Mouse (Mus musculus): Measurements from ENCODE around the gene Impdh2. TPM values are rescaled to one million over a fixed set of nuclear protein-coding genes. Genes with fewer than 3 reads are reported as not detected.

The Impdh2 gene
- polyA plus RNA-seq (2015; fragmentation: Nextera tagmentation; extraction: Ambion mirVana) = 102 and 104 TPM in 2 replicates

DNA sequence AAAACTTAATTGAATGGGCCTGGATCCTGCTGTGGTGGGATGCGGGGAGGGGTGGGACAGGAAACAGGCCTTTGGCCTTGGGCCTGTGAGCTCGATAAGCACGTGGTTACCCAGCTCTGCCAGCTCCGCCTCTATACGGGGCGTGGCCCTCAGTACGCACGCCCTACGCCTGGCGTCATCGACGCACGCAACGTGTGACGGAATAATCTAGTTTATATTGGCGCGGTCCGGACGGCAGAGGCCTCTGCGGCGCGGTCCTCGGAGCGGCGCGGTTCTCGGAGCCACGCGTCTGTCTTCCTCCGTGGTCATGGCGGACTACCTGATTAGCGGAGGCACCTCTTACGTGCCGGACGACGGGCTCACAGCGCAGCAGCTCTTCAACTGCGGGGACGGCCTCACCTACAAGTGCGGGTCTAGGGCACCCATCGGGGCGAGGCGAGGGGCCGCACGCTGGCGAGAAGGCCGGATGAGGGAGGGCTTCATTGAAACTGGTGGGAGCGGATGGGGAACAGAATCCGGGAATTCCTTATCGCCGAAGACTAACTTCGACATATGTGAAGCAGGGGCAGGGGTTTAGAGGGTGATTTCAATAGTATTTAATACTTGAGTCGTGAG lies at the start of gene Impdh2:
Gene Impdh2 (plus strand): TSS at position 60 of the 615 bp plus-strand sequence.

GRCm38 (mm10) chr9:108516380-108517251 lies 43.5 kb upstream of the Impdh2 start, which contains the start of gene Qrich1:
TSS of gene Qrich1 (plus strand) at chr9:108516806.

DNA sequence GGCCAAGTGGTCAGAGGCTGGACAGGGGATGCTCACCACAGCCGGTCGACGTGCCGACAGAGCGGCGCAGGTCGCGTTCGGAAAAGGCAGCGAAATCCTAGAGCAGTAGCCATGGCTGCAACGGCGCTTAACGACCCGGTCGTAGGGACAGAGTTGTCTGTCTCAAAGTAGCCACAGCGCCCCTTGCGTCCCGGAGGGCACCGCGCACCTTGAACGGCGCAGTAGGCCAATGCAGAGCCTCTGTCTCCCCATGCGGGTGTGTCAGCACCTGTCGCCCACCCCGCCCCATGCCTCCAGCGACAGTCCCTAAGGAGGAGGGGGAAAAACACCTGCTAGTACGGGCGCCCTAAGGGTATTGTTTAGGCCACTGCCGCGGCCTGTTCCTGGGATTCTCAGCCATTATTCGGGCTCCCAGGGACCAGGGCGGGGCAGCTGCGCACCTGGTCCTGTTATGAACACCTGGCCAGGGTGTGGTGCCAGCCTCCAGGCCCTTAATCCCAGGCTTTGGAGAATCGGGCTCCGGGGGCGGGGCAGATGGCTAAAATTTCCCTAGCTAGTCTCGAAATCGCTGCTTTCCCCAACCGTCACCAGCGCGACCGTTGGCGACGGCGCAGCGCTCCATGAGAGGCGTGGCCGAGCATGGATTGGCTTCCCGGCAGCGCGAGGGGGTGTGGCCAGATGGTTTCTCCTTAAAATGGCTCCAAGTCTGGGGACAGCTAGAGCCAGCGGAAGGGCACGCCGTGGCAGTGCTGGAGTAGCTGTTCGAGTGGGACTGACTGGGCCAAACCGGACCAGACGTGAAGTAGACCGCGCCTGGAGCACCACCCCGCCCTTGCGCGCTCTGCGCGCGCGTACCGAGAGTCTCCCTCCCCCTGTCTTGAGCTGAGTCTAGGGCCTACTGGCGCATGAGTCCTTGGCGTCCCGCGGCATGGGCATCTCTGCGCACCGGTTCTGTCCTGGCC lies 7.0 kb downstream of the Impdh2 start, which contains the start of gene Ndufaf3:
Gene Ndufaf3 (minus strand): TSS at position 620 of the 962 bp plus-strand sequence.

DNA sequence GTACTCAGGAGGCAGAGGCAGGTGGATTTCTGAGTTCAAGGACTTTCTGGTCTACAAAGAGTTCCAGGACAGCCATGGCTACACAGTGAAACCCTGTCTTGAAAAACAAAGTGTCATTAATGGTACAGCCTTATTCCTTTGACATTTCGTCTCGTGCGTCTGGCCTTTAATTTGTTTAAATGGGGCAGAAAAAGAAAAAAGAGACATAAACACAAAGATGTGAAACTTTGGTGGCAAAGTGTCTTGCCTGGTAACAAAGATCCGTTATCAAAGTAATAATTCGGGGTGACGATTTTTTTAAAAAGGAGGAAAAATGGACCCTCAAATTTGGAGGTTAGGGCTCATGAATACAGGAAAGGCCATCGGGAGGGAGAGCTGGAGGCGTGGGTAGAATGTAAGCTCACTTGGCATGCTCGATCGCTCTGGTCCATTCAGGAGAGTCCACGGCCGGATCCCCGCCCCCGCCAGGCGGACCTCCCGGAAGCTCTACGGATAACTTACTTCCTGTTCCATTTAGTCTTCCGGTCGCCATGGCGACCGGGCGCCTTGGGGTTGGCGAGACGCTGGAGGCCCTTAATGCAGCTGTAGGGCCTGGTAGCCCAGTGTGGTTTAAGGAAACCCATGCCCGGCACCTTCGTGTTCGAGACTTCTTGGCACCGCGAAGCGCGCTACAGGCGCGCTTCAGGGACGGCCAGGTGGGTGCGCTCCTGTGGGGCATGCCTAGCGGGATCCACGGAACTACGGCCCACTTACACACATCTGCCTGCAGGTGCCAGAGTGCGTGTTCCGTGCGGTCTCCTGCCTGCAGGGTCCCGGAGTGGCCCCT lies 9.5 kb downstream of the Impdh2 start, which contains the start of gene Dalrd3:
Gene Dalrd3 (plus strand): TSS at position 506 of the 826 bp plus-strand sequence.

GRCm38 (mm10) chr9:108578545-108579343 lies 18.7 kb downstream of the Impdh2 start, which contains the start of gene Wdr6:
TSS of gene Wdr6 (minus strand) at chr9:108578739.

DNA sequence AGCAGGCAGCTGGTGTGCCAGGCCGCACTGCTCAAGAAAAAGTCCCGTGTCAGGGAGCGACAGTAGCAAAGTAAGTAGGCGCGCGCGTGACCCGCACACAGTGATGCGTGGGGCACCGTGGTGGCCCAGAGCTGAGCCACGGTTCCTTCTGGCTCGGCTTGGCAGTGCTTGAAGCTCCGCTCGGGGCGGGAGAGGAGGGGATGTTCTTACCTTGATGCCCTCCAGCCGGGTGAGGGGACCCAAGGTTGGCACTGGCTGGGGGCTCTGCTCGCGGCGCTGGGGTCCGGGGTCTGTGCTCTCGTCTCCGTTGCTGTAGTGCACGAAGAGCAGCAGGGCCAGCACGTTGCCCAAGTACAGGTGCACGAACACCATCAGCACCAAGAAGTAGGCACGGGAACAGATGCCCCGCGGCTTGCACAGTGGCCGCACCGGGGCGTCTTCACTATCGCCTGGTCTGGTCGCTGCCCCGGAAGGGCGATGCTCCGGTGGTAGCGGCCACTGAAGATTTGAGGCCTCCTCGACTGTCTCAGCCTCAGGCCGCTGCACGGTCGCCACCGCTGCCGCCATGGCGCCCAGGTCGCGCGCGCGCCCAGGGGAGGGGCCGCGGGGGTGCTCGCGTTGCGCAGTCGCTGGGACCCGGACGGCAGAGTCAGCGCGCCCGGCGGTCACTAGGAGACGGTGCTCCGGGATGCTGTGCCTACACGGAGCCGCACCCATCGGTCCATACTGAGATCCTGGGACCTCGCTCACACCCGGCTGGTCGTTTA lies 37.1 kb downstream of the Impdh2 start, which contains the start of gene P4htm:
Gene P4htm (minus strand): TSS at position 670 of the 767 bp plus-strand sequence.

MicroRNAs encoded within 50 kb of the gene (microRNA counts, 519-probe panel; counts per million panel counts)
- microRNA mmu-miR-191 (4,457 counts per million, percentile 47 among the panel's probes with 10 or more counts), microRNA mmu-miR-425 (3,586 counts per million, percentile 26 among the panel's probes with 10 or more counts)

Small RNAs within 50 kb of the gene (microRNA-seq; reads per million reads assigned to microRNA genes)
- gene Gm24083 (not detected), gene Mir191 (not detected), gene Mir425 (1,150 reads per million, percentile 76 among the genes with 10 or more reads in this experiment)

Other genes with a start within 250 kb of the Impdh2 start
- gene Gpx1, start 221.4 kb upstream of the Impdh2 start, polyA plus RNA-seq (2015; fragmentation: Nextera tagmentation; extraction: Ambion mirVana) = 433 and 522 TPM in 2 replicates
- gene Usp4, start 212.4 kb upstream of the Impdh2 start, polyA plus RNA-seq (2015; fragmentation: Nextera tagmentation; extraction: Ambion mirVana) = 72.1 and 82.6 TPM in 2 replicates
- gene 1700102P08Rik, start 167.5 kb upstream of the Impdh2 start, polyA plus RNA-seq (2015; fragmentation: Nextera tagmentation; extraction: Ambion mirVana) = 0.32 and 1.1 TPM in 2 replicates
- gene Ccdc36, start 131.8 kb upstream of the Impdh2 start, polyA plus RNA-seq (2015; fragmentation: Nextera tagmentation; extraction: Ambion mirVana) = 1.4 and 1.6 TPM in 2 replicates
- not detected in 2 replicates for gene BC048562, start 123.8 kb upstream of the Impdh2 start, polyA plus RNA-seq (2015; fragmentation: Nextera tagmentation; extraction: Ambion mirVana)
- 47.1 and 52.8 TPM in 2 replicates for gene Ccdc71, start 99.8 kb upstream of the Impdh2 start, polyA plus RNA-seq (2015; fragmentation: Nextera tagmentation; extraction: Ambion mirVana)
- 46.3 and 48.3 TPM in 2 replicates for gene Klhdc8b, start 98.7 kb upstream of the Impdh2 start, polyA plus RNA-seq (2015; fragmentation: Nextera tagmentation; extraction: Ambion mirVana)
- gene Lamb2, start 80.5 kb upstream of the Impdh2 start, polyA plus RNA-seq (2015; fragmentation: Nextera tagmentation; extraction: Ambion mirVana) = 16.0 and 18.2 TPM in 2 replicates
- gene Usp19, start 69.7 kb upstream of the Impdh2 start, polyA plus RNA-seq (2015; fragmentation: Nextera tagmentation; extraction: Ambion mirVana) = 47.0 and 53.7 TPM in 2 replicates
- gene Qars, start 52.6 kb upstream of the Impdh2 start, polyA plus RNA-seq (2015; fragmentation: Nextera tagmentation; extraction: Ambion mirVana) = 52.8 and 54.8 TPM in 2 replicates
- 74.5 and 75.7 TPM in 2 replicates for gene Qrich1, start 43.5 kb upstream of the Impdh2 start, polyA plus RNA-seq (2015; fragmentation: Nextera tagmentation; extraction: Ambion mirVana)
- 93.4 and 94.7 TPM in 2 replicates for gene Ndufaf3, start 7.1 kb downstream of the Impdh2 start, polyA plus RNA-seq (2015; fragmentation: Nextera tagmentation; extraction: Ambion mirVana)
- 240 and 273 TPM in 2 replicates for gene Dalrd3, start 9.6 kb downstream of the Impdh2 start, polyA plus RNA-seq (2015; fragmentation: Nextera tagmentation; extraction: Ambion mirVana)
- 215 and 248 TPM in 2 replicates for gene Wdr6, start 18.5 kb downstream of the Impdh2 start, polyA plus RNA-seq (2015; fragmentation: Nextera tagmentation; extraction: Ambion mirVana)
- 48.8 and 51.4 TPM in 2 replicates for gene P4htm, start 37.4 kb downstream of the Impdh2 start, polyA plus RNA-seq (2015; fragmentation: Nextera tagmentation; extraction: Ambion mirVana)
- gene Arih2, start 89.1 kb downstream of the Impdh2 start, polyA plus RNA-seq (2015; fragmentation: Nextera tagmentation; extraction: Ambion mirVana) = 29.1 and 32.9 TPM in 2 replicates
- 46.2 and 46.9 TPM in 2 replicates for gene Slc25a20, start 101.8 kb downstream of the Impdh2 start, polyA plus RNA-seq (2015; fragmentation: Nextera tagmentation; extraction: Ambion mirVana)
- gene Prkar2a, start 129.0 kb downstream of the Impdh2 start, polyA plus RNA-seq (2015; fragmentation: Nextera tagmentation; extraction: Ambion mirVana) = 45.1 and 46.4 TPM in 2 replicates
- gene Ip6k2, start 223.5 kb downstream of the Impdh2 start, polyA plus RNA-seq (2015; fragmentation: Nextera tagmentation; extraction: Ambion mirVana) = 153 and 186 TPM in 2 replicates
- gene Nckipsd, start 248.1 kb downstream of the Impdh2 start, polyA plus RNA-seq (2015; fragmentation: Nextera tagmentation; extraction: Ambion mirVana) = 29.3 and 29.7 TPM in 2 replicates